Mouse (Mus musculus): ENCODE measurements around the gene Fbrs. TPM values are rescaled to one million over a fixed set of nuclear protein-coding genes. Genes with fewer than 3 reads are reported as not detected.
"Not testable (repeated sequence)": the region's sequence is repeated elsewhere in the genome, so short reads cannot be mapped to it uniquely, and the experiment has no call there.

Fbrs gene
- 50.1 TPM for polyA plus RNA-seq (2021)

DNA sequence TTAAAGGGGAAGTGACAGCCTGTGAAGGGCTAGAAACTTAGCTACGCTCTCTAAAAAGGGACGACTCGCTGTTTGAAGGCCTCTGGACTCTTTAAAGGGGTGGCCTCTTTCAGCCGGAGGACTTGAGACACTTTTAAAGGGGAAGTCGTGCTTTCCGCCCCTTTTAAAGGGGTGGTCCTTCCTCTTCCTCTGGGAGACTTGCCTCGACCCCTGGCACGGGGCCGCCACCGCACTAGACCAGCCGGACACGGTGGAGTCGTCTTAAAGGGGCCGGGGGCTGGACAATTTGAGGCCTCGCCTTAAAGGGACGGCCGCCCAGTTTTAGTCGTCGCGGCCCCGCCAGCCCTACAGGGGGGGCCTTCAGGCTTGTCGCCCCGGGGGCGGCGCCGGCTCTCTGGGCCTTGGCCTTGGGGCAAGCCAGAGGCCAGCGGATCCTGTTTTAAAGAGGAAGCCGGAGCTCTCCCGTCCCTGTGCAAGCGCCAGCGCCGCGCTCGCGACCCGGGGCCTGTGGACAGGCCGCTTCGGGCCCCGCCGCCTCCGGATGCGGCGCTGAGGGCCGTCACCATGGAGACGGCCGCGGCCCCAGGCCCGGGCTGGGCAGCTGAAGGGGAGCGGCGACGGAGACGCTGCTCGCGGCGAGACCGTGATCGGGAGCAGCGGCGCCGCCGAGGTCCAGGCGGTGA is at the start of gene Fbrs:
Fbrs (plus strand) TSS at position 565 of the 683 bp plus-strand sequence.
- ChIA-PET POLR2A (interaction anchor here (0.9 to 2.7 kb wide), 7 partner anchors 7 to 133 kb away, joined by 3 to 12 read pairs (median 4); partner anchors contain the start of genes Srcap and Zfp768), CTCF (no interaction called here)
- no peaks in the 10 kb centered on the region for H3K27me3 ChIP-seq
- DNase-seq (ENCODE audit: low read depth, low spot score), result peak; percentile 94
- peak; percentile 51 for ATAC-seq
- in situ Hi-C loops (cut with MboI; ENCODE audit: low pct_unique_long_range_greater_than_20kb), result no loop called here
- no peak for TF ChIP-seq CTCF (IDR thresholded peaks at IDR 0.05)

DNA sequence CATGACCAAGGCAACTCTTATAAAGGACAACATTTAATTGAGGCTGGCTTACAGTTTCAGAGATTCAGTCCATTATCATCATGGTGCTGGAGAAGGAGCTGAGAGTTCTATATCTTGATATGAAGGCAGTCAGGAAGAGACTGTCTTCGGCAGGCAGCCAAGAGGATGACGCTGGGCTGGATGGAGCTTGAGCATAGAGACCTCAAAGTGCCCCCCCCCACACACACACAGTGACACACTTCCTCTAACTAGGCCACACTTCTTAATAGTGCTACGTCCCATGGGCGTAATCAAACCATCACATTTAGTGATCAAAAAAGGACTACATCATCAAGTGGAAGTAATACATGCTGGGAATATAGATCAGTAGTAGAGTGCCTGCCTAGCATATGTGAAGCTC is 43.8 kb upstream of the Fbrs start:
- ATAC-seq (no peak), DNase-seq (ENCODE audit: low read depth, low spot score) (no peak)
- CTCF ChIA-PET, result no interaction called here
- peaks cover 16% of the 10 kb centered on the region for H3K27me3 ChIP-seq
- POLR2A ChIA-PET, result no interaction called here
- no peak for TF ChIP-seq CTCF (IDR thresholded peaks at IDR 0.05)
- in situ Hi-C loops (cut with MboI; ENCODE audit: low pct_unique_long_range_greater_than_20kb), result no loop called here

DNA sequence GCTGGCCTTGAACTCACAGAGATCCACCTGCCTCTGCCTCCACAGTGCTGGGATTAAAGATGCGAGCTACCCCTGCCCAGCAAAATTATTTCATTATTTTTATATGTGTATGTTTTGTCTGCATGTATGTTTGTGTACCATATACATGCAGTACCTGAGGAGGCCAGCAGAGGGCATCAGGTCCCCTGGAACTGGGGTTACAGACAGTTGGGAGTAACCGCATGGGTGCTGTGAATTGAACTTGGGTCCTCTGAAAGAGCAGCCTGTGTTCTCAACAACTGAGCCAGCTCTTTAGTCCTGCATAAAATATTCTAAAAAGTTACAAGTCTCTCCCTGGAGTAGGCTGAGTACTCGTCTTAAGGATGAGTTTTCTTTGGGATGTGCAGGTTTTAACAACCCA is 41.3 kb upstream of the Fbrs start:
- POLR2A ChIA-PET, result no interaction called here
- ATAC-seq (no peak), DNase-seq (ENCODE audit: low read depth, low spot score) (no peak)
- H3K27me3 ChIP-seq, result peaks cover 1% of the 10 kb centered on the region
- no peak for TF ChIP-seq CTCF (IDR thresholded peaks at IDR 0.05)
- CTCF ChIA-PET, result no interaction called here
- in situ Hi-C loops (cut with MboI; ENCODE audit: low pct_unique_long_range_greater_than_20kb), result no loop called here

DNA sequence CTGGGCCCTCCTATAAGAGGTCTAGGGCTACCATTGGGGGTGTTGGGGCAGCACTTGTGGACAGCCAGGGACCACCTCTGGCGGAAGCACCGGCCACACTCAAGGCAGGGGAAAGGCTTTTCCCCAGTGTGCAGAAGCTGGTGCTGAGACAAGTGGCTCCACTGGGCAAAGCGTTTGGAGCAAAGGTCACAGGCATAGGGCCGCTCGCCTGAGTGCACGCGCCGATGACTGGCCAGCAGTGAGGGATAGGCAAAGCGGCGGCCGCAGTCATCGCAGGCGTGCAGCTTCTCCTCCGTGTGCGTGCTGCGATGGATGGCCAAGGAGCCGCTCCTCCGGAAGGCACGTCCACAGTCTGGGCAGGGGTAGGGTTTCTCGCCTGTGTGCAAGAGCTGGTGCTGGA is 35.0 kb upstream of the Fbrs start:
- H3K27me3 ChIP-seq, result no peaks in the 10 kb centered on the region
- no peak for TF ChIP-seq CTCF (IDR thresholded peaks at IDR 0.05)
- DNase-seq (ENCODE audit: low read depth, low spot score) (no peak), ATAC-seq (no peak)
- ChIA-PET POLR2A (no interaction called here), CTCF (no interaction called here)
- in situ Hi-C loops (cut with MboI; ENCODE audit: low pct_unique_long_range_greater_than_20kb), result no loop called here

DNA sequence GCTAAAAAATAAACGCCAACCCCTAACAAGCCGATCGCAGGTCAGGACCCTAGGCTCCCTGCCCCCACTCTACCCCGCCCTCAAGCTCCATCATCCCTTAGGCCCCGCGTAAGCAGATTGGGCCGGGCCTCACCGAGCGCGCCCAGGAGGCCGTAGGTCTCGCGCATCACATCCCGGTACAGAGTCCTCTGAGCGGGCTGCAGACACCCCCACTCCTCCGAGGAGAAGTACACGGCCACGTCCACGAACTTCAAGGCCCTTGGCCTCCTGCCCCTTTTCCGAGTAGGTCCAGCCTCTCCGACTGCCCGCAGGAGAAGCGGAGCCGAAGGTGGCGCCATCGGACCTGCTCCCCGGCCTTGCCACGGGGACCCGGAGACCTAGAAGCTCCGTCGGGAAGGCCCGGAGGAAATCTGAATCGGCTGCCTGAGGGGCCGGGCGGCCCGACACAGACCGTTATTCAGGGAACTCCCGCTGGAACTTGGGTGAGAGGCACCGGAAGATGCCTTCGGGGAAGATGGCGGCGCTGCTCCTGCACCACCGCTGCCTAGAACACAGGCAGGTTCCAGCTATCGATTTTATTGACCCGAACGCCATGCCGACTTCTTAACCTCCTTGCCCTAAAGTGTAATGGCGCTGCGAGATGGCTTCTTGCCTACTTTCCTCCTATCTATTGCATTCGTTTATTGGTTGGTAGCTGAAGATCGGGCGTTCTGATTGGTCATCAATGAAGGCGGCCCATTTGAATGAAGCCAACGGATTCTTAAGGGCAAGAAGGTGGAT is 30.3 kb upstream of the Fbrs start, which contains the start of gene Zfp689:
Zfp689 (minus strand) TSS at position 638 of the 780 bp plus-strand sequence.
- ChIA-PET POLR2A (interaction anchor here (0.6 to 1.9 kb wide), 5 partner anchors 11 to 28 kb away, joined by 3 to 9 read pairs (median 4); partner anchors contain the start of genes Prr14 and Zfp688), CTCF (no interaction called here)
- ATAC-seq (peak; percentile 50), DNase-seq (ENCODE audit: low read depth, low spot score) (peak; percentile 87)
- H3K27me3 ChIP-seq, result no peaks in the 10 kb centered on the region
- no peak for TF ChIP-seq CTCF (IDR thresholded peaks at IDR 0.05)
- in situ Hi-C loops (cut with MboI; ENCODE audit: low pct_unique_long_range_greater_than_20kb), result no loop called here

DNA sequence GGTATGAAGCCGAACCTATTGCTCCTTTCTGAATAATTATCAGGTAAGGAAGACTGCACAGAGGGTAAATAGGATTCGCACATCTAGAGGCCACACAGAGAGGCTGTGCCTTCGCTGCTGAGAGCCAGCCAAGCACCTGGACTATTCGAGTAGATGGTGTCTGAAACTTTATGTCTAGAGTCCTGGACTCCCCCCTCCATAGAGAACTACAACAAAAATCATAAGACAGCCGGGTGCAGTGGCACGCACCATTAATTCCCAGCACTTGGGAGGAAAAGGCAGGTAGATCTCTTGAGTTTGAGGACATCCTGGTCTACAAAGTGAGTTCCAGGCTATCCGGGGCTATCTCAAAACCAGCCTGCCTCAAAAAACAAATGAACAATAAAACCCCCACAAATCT is 29.0 kb upstream of the Fbrs start:
- in situ Hi-C loops (cut with MboI; ENCODE audit: low pct_unique_long_range_greater_than_20kb), result no loop called here
- no peaks in the 10 kb centered on the region for H3K27me3 ChIP-seq
- ATAC-seq (no peak), DNase-seq (ENCODE audit: low read depth, low spot score) (no peak)
- ChIA-PET POLR2A (no interaction called here), CTCF (no interaction called here)
- no peak for TF ChIP-seq CTCF (IDR thresholded peaks at IDR 0.05)

DNA sequence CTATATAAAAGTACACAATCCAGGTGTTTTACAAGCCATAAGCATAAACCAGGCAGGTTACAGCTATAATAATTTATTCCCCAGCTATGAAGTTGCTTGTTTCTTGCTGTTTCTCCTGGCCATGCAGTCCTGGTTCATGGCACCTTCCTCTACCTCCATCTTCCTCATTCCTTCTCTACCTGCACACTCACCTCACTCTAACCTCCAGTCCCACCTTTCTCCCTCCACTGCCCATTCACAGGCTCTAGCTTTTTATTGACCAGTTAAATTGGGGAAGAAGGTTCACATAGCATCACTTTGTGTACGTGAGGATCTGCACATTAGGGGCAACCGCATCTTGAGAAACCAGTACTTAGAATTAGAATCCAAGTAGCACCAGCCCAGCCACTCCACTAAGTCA is 25.9 kb upstream of the Fbrs start:
- no peak for ATAC-seq
- in situ Hi-C loops (cut with MboI; ENCODE audit: low pct_unique_long_range_greater_than_20kb), result no loop called here
- no peak for DNase-seq (ENCODE audit: low read depth, low spot score)
- no peak for TF ChIP-seq CTCF (IDR thresholded peaks at IDR 0.05)
- no peaks in the 10 kb centered on the region for H3K27me3 ChIP-seq
- CTCF ChIA-PET, result no interaction called here
- POLR2A ChIA-PET, result interaction anchor here (1.5 kb wide), 1 partner anchor 14 kb away, joined by 4 read pairs; no protein-coding TSS in a partner anchor

DNA sequence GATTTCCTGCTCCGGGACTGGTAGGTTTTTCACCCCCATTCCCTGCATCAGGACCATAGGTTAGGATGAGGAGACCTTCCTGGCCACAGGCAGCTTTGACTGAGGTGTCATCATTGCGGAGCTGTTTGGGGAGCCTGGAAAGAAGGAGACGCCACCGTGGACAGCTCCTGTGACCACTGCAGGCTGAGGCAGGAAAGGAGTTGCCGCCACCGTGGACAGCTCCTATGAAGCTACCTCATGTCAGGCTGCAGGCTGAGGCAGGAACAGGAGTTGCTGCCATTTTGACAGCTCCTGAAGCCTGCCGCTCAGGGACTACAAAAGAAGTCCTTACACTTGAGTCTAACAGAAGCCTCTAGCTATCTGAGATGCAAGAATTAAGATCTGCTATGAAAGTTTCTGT is 24.1 kb upstream of the Fbrs start:
- ChIA-PET POLR2A (no interaction called here), CTCF (no interaction called here)
- no peak for ATAC-seq
- TF ChIP-seq CTCF (IDR thresholded peaks at IDR 0.05), result no peak
- H3K27me3 ChIP-seq, result no peaks in the 10 kb centered on the region
- DNase-seq (ENCODE audit: low read depth, low spot score), result no peak
- in situ Hi-C loops (cut with MboI; ENCODE audit: low pct_unique_long_range_greater_than_20kb), result no loop called here

DNA sequence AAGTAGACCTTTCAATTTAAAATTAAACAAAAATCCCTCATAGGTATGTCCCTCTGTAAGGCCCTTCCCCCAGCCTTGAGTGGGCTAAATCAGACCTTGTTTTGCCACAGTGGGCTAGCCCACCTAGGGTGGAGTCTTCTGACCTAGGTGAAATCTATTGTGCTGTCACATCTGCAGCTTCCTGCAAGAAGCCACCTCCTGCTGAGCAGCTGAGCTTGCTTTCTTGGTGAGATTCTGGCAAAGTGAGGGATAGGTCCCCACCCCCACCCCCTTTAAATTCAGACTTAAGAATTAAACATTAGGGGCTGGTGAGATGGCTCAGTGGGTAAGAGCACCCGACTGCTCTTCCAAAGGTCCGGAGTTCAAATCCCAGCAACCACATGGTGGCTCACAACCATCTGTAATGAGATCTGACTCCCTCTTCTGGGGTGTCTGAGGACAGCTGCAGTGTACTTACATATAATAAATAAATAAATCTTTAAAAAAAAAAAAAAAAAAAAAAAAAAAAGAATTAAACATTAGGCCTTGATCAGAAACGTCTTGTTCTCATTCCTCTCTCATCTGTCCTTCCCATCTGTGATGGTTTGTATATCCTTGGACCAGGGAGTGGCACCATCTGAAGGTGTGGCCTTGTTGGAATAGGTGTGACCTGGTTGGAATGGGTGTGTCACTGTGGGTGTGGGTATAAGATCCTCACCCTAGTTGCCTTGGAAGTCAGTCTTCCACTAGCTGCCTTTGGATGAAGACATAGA is 20.5 kb upstream of the Fbrs start:
- in situ Hi-C loops (cut with MboI; ENCODE audit: low pct_unique_long_range_greater_than_20kb); H3K27me3 ChIP-seq; POLR2A ChIA-PET; CTCF ChIA-PET; ATAC-seq; DNase-seq (ENCODE audit: low read depth, low spot score): not testable (repeated sequence)

DNA sequence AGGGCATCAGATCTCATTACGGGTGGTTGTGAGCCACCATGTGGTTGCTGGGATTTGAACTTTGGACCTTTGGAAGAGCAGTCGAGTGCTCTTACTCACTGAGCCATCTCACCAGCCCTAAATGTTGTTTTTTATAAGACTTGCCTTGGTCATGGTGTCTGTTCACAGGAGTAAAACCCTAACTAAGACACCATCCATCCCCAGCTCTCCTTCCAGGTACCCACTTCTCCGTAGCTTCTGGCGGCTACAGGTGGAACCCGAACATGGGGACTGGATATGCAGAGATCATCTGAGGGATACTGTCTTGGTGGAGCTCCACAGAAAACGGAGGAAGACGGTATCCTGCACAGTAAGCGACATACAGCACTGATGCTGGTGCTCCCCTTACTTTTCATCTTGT is 19.7 kb upstream of the Fbrs start, which contains the start of gene Prr14:
Prr14 (plus strand) TSS at position 301 of the 400 bp plus-strand sequence.
- POLR2A ChIA-PET, result interaction anchor here (1.0 to 1.8 kb wide), 2 partner anchors 11 to 22 kb away, joined by 3 to 6 read pairs; partner anchors contain the start of gene Zfp689
- H3K27me3 ChIP-seq; ATAC-seq; in situ Hi-C loops (cut with MboI; ENCODE audit: low pct_unique_long_range_greater_than_20kb); DNase-seq (ENCODE audit: low read depth, low spot score): not testable (repeated sequence)
- CTCF ChIA-PET, result interaction anchor here (1.7 kb wide), 1 partner anchor 33 kb away, joined by 3 read pairs; no protein-coding TSS in a partner anchor

Data from Patski (cell line).